Mouse (Mus musculus) CH12.LX (cell line): ENCODE measurements around the gene Dcdc2a. TPM values are rescaled to one million over a fixed set of nuclear protein-coding genes. Genes with fewer than 3 reads are reported as not detected.

Experiments
- DNase-seq: peaks from one replicate; pipeline ENCODE4 v3.0.0-alpha.2; 2013; ENCODE audit errors: extremely low read depth
- H3K27ac ChIP-seq: 2 replicates; pipeline ENCODE4 v1.5.1; 2012; ENCODE audit warnings: low read depth, mild to moderate bottlenecking, control low read depth, moderate library complexity; ENCODE audit not compliant: insufficient read depth
- H3K27me3 ChIP-seq: replicated peaks from 2 replicates; pipeline ENCODE3; 2012; ENCODE audit warnings: inconsistent platforms
- H3K36me3 ChIP-seq, 2 experiments: replicated peaks in 1 of 2; 2 replicates each; pipeline versions ENCODE3 to v1.6.1; 2012; ENCODE audit warnings: inconsistent platforms in 1 of 2, low read length in 1 of 2, mild to moderate bottlenecking in 1 of 2, mixed read lengths in 1 of 2, moderate library complexity in 1 of 2; ENCODE audit not compliant: control insufficient read depth in 1 of 2, insufficient read depth in 1 of 2
- H3K4me1 ChIP-seq, 2 experiments: 2 replicates each; pipeline ENCODE4 v1.6.1; 2012; ENCODE audit warnings: inconsistent platforms in 1 of 2, moderate library complexity in 1 of 2; ENCODE audit not compliant: insufficient read depth in 2 of 2, control insufficient read depth in 1 of 2
- H3K4me2 ChIP-seq: 2 replicates; pipeline ENCODE4 v1.6.1; 2012; ENCODE audit warnings: low read depth, mild to moderate bottlenecking, control low read depth; ENCODE audit not compliant: poor library complexity, insufficient read depth, severe bottlenecking
- H3K4me3 ChIP-seq, 3 experiments: fragments of 150-350 bp in 1 of 3; sonication (generic) in 1 of 3; replicated peaks in 1 of 3; 2 replicates each; pipeline versions ENCODE3 to v1.5.1; 2011 to 2012; ENCODE audit warnings: low read depth in 2 of 3, low read length in 2 of 3, mild to moderate bottlenecking in 2 of 3, moderate library complexity in 2 of 3, control low read depth in 1 of 3, improper control_type of control experiment in 1 of 3, inconsistent platforms in 1 of 3, mixed read lengths in 1 of 3; ENCODE audit not compliant: poor library complexity in 1 of 3
- H3K79me2 ChIP-seq: replicated peaks from 2 replicates; pipeline ENCODE4 v1.6.1; 2012; ENCODE audit warnings: mild to moderate bottlenecking, moderate library complexity; ENCODE audit not compliant: control insufficient read depth, poor library complexity, insufficient read depth, severe bottlenecking; ENCODE audit errors: extremely low read depth
- H3K9ac ChIP-seq: 2 replicates; pipeline ENCODE4 v1.6.1; 2012; ENCODE audit warnings: low read depth, mild to moderate bottlenecking, control low read depth, moderate library complexity; ENCODE audit not compliant: insufficient read depth
- H3K9me3 ChIP-seq: replicated peaks from 2 replicates; pipeline ENCODE3; 2012; ENCODE audit warnings: low read length, inconsistent platforms, mixed read lengths
- BHLHE40 ChIP-seq: IDR thresholded peaks from 2 replicates; pipeline ENCODE4 v1.6.1; 2011; ENCODE audit warnings: mild to moderate bottlenecking, low read depth, low read length, improper control_type of control experiment
- CHD1 ChIP-seq: IDR thresholded peaks from 2 replicates; pipeline ENCODE4 v1.6.1; 2012; ENCODE audit warnings: low read depth, low read length, improper control_type of control experiment, inconsistent platforms
- CTCF ChIP-seq, 2 experiments: IDR thresholded peaks in 1 of 2; conservative IDR thresholded peaks in 1 of 2; 2 replicates each; pipeline ENCODE4 v1.5.1; 2011 to 2012; ENCODE audit warnings: low read depth in 2 of 2, low read length in 2 of 2, improper control_type of control experiment in 1 of 2, inconsistent platforms in 1 of 2, mild to moderate bottlenecking in 1 of 2, moderate library complexity in 1 of 2
- E2F4 ChIP-seq: IDR thresholded peaks from 2 replicates; pipeline ENCODE4 v1.6.1; 2011; ENCODE audit warnings: low read depth, low read length, improper control_type of control experiment; ENCODE audit not compliant: insufficient replicate concordance
- EP300 ChIP-seq: IDR thresholded peaks from 2 replicates; pipeline ENCODE4 v1.6.1; 2011; ENCODE audit warnings: low read length, improper control_type of control experiment
- HCFC1 ChIP-seq: IDR thresholded peaks from 2 replicates; pipeline ENCODE4 v1.6.1; 2012; ENCODE audit warnings: low read depth, mild to moderate bottlenecking, inconsistent platforms, low read length, improper control_type of control experiment
- IRF4 ChIP-seq: IDR thresholded peaks from 2 replicates; pipeline ENCODE4 v1.6.1; 2014; ENCODE audit warnings: low read depth, mild to moderate bottlenecking, inconsistent platforms, low read length, improper control_type of control experiment
- JUND ChIP-seq: conservative IDR thresholded peaks from 2 replicates; pipeline ENCODE4 v1.6.1; 2011; ENCODE audit warnings: low read depth, low read length, improper control_type of control experiment
- KAT2A ChIP-seq: IDR thresholded peaks from 2 replicates; pipeline ENCODE4 v1.6.1; 2012; ENCODE audit warnings: low read length, improper control_type of control experiment, inconsistent platforms; ENCODE audit not compliant: insufficient replicate concordance
- MAFK ChIP-seq: IDR thresholded peaks from 2 replicates; pipeline ENCODE4 v1.6.1; 2011; ENCODE audit warnings: low read length, improper control_type of control experiment; ENCODE audit not compliant: insufficient replicate concordance
- MAX ChIP-seq: IDR thresholded peaks from 2 replicates; pipeline ENCODE4 v1.6.1; 2011; ENCODE audit warnings: low read length, improper control_type of control experiment
- MAZ ChIP-seq: IDR thresholded peaks from 2 replicates; pipeline ENCODE4 v1.6.1; 2012; ENCODE audit warnings: low read depth, mild to moderate bottlenecking, inconsistent platforms, low read length, improper control_type of control experiment, moderate library complexity
- MYC ChIP-seq: IDR thresholded peaks from 2 replicates; pipeline ENCODE4 v1.6.1; 2011; ENCODE audit warnings: low read depth, mild to moderate bottlenecking, improper control_type of control experiment, low read length
- PAX5 ChIP-seq: IDR thresholded peaks from 2 replicates; pipeline ENCODE4 v1.6.1; 2012; ENCODE audit warnings: low read length, inconsistent platforms, mixed read lengths
- POLR2A ChIP-seq: IDR thresholded peaks from 2 replicates; pipeline ENCODE4 v1.6.1; 2011; ENCODE audit warnings: low read depth, mild to moderate bottlenecking, improper control_type of control experiment, low read length
- POLR2AphosphoS2 ChIP-seq: IDR thresholded peaks from 2 replicates; pipeline ENCODE4 v1.6.1; 2011; ENCODE audit warnings: low read depth, low read length, improper control_type of control experiment
- RCOR1 ChIP-seq: conservative IDR thresholded peaks from 2 replicates; pipeline ENCODE4 v1.6.1; 2012; ENCODE audit warnings: low read depth, mild to moderate bottlenecking, inconsistent platforms, low read length, improper control_type of control experiment
- SIN3A ChIP-seq: IDR thresholded peaks from 2 replicates; pipeline ENCODE4 v1.6.1; 2012; ENCODE audit warnings: low read length, improper control_type of control experiment, inconsistent platforms
- TBP ChIP-seq: conservative IDR thresholded peaks from 2 replicates; pipeline ENCODE4 v1.6.1; 2011; ENCODE audit warnings: low read depth, low read length, improper control_type of control experiment
- UBTF ChIP-seq: IDR thresholded peaks from 2 replicates; pipeline ENCODE4 v1.6.1; 2012; ENCODE audit warnings: low read depth, mild to moderate bottlenecking, inconsistent platforms, low read length, improper control_type of control experiment, moderate library complexity
- USF1 ChIP-seq: IDR thresholded peaks from 2 replicates; pipeline ENCODE4 v1.6.1; 2014; ENCODE audit warnings: low read depth, mild to moderate bottlenecking, inconsistent platforms, low read length, improper control_type of control experiment
- USF2 ChIP-seq: conservative IDR thresholded peaks from 2 replicates; pipeline ENCODE4 v1.6.1; 2011; ENCODE audit warnings: low read depth, low read length, improper control_type of control experiment
- ZC3H11A ChIP-seq: IDR thresholded peaks from 2 replicates; pipeline ENCODE4 v1.6.1; 2012; ENCODE audit warnings: low read depth, mild to moderate bottlenecking, inconsistent platforms, low read length, improper control_type of control experiment
- ZMIZ1 ChIP-seq: IDR thresholded peaks from 2 replicates; pipeline ENCODE4 v1.6.1; 2012; ENCODE audit warnings: low read depth, mild to moderate bottlenecking, inconsistent platforms, low read length, improper control_type of control experiment
- dilution Hi-C: fragments of 300-500 bp; cut with MboI; formaldehyde crosslinking; loops from 2 replicates; pipeline ENCODE4 v1.14.3; 2020; ENCODE audit warnings: low sequenced_read_pairs; ENCODE audit not compliant: extremely low pct_unique_long_range_greater_than_20kb, extremely low pct_ligation_motif_present
- in situ Hi-C: fragments of 300-500 bp; cut with MboI; formaldehyde crosslinking; loops from 3 replicates; pipeline ENCODE4 v1.14.3; 2019; ENCODE audit warnings: low sequenced_read_pairs, low pct_ligation_motif_present, low pct_unique_long_range_greater_than_20kb, mixed read lengths
- polyA plus RNA-seq: library from polyadenylated mRNA; unstranded; fragments of >175 nt; gene quantifications from 2 replicates; pipeline ENCODE4 v1.2.1, GENCODE M21; 2012; ENCODE audit warnings: low read depth; ENCODE audit not compliant: insufficient read length
- total RNA-seq, 2 experiments: library from RNA; depleted of rRNA; stranded (reverse); fragments of 300-350 nt in 1 of 2; fragments of >200 nt in 1 of 2; gene quantifications; 2 replicates each; pipeline ENCODE4 v1.2.3; 2012 to 2014

Gene Dcdc2a
- total and polyA plus RNA-seq, 3 experiments, result not detected

GRCm38 (mm10) chr13:25069765-25070164, 14.0 kb downstream of the Dcdc2a start:
- no peaks in the 10 kb centered on the region for H3K36me3 ChIP-seq
- DNase-seq, result no peak
- in situ Hi-C loops (no loop called here), dilution Hi-C loops (no loop called here)
- H3K9ac ChIP-seq, result no peak overlapping the region
- no peaks in the 10 kb centered on the region for H3K27me3 ChIP-seq
- no peak overlapping the region for H3K4me2 ChIP-seq
- H3K9me3 ChIP-seq, result peaks cover 4% of the 10 kb centered on the region
- no peak for TF ChIP-seq EP300
- no peak for TF ChIP-seq JUND
- no peak for TF ChIP-seq POLR2AphosphoS2
- no peak for TF ChIP-seq CTCF (conservative IDR thresholded peaks at IDR 0.05 in 1 of 2, IDR thresholded peaks at IDR 0.05 in 1 of 2; ENCODE audit: low read depth in 2 of 2, low read length in 2 of 2)
- TF ChIP-seq PAX5, result no peak
- TF ChIP-seq KAT2A, result no peak
- TF ChIP-seq MYC, result no peak
- TF ChIP-seq ZC3H11A, result no peak
- no peak for TF ChIP-seq SIN3A
- no peak for TF ChIP-seq IRF4
- no peak for TF ChIP-seq UBTF
- TF ChIP-seq USF1, result no peak
- H3K4me3 ChIP-seq, result no peak overlapping the region
- H3K27ac ChIP-seq, result no peak overlapping the region
- H3K4me1 ChIP-seq, result no peaks in the 10 kb centered on the region
- H3K79me2 ChIP-seq, result no peaks in the 10 kb centered on the region

GRCm38 (mm10) chr13:25070791-25071190, 15.0 kb downstream of the Dcdc2a start:
- DNase-seq, result no peak
- dilution Hi-C loops, result no loop called here
- H3K4me3 ChIP-seq, result no peak overlapping the region
- no peaks in the 10 kb centered on the region for H3K27me3 ChIP-seq
- in situ Hi-C loops, result no loop called here
- H3K9me3 ChIP-seq, result peaks cover 4% of the 10 kb centered on the region
- TF ChIP-seq ZC3H11A, result no peak
- no peak for TF ChIP-seq BHLHE40
- no peak for TF ChIP-seq USF1
- no peak for TF ChIP-seq TBP
- TF ChIP-seq IRF4, result no peak
- TF ChIP-seq MAZ, result no peak
- TF ChIP-seq EP300, result no peak
- no peak for TF ChIP-seq CHD1
- no peak for TF ChIP-seq MAX
- TF ChIP-seq POLR2AphosphoS2, result no peak
- TF ChIP-seq E2F4, result no peak
- no peak for TF ChIP-seq ZMIZ1
- no peak for TF ChIP-seq HCFC1
- TF ChIP-seq POLR2A, result no peak
- no peak for TF ChIP-seq MAFK
- no peak for TF ChIP-seq RCOR1
- no peak for TF ChIP-seq PAX5
- TF ChIP-seq USF2, result no peak
- no peak for TF ChIP-seq SIN3A
- H3K4me1 ChIP-seq, result no peaks in the 10 kb centered on the region
- no peaks in the 10 kb centered on the region for H3K79me2 ChIP-seq
- no peaks in the 10 kb centered on the region for H3K36me3 ChIP-seq
- no peak overlapping the region for H3K9ac ChIP-seq
- no peak overlapping the region for H3K4me2 ChIP-seq
- no peak overlapping the region for H3K27ac ChIP-seq
